Mouse (Mus musculus) E14TG2a.4 (cell line): Measurements from ENCODE around the gene Wfdc6a.

Experiments
- H3K27me3 ChIP-seq: 2 replicates; pipeline ENCODE4 v1.6.1; 2014; ENCODE audit warnings: low read length, control low read depth; ENCODE audit not compliant: insufficient read depth
- H3K36me3 ChIP-seq: 2 replicates; pipeline ENCODE4 v1.6.1; 2014; ENCODE audit warnings: low read length, control low read depth; ENCODE audit not compliant: insufficient read depth
- H3K4me1 ChIP-seq: replicated peaks from 2 replicates; pipeline ENCODE4 v1.6.1; 2014; ENCODE audit warnings: low read depth, low read length, control low read depth
- H3K4me3 ChIP-seq: replicated peaks from 2 replicates; pipeline ENCODE4 v1.5.1; 2014; ENCODE audit warnings: mild to moderate bottlenecking, low read length
- H3K9me3 ChIP-seq: 2 replicates; pipeline ENCODE4 v1.6.1; 2014; ENCODE audit warnings: low read length, control low read depth
- CTCF ChIP-seq: conservative IDR thresholded peaks from 2 replicates; pipeline ENCODE4 v1.5.1; 2014; ENCODE audit warnings: low read length
- NANOG ChIP-seq: IDR thresholded peaks from 2 replicates; pipeline ENCODE4 v1.6.1; 2014; ENCODE audit warnings: borderline replicate concordance, low read length, mixed read lengths
- POU5F1 ChIP-seq: IDR thresholded peaks from 2 replicates; pipeline ENCODE4 v1.6.1; 2014; ENCODE audit warnings: low read length, borderline replicate concordance

Wfdc6a gene

DNA sequence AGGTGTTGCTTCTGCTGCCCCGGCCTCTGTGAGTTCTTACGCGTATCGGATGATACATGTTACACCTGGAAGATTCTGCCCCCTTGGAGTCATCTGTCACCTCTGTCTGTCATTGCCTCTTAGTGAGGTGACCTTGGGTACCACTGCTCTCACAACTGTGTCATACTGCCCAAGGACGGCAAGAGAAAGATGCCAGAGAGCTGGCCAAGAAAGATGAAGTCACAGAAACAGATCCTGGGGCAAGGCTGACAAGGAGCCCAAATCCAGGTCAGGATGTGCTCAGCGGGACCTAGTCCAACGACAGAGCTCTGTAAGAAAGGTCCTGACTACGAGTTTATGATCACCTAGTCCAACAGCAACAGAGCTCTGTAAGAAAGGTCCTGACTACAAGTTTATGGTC lies 25.1 kb downstream of the Wfdc6a start:
- TF ChIP-seq NANOG: no peak
- Histone ChIP-seq H3K9me3 (no peaks in the 10 kb centered on the region), H3K27me3 (peaks cover 17% of the 10 kb centered on the region), H3K36me3 (peaks cover 9% of the 10 kb centered on the region), H3K4me1 (peaks cover 59% of the 10 kb centered on the region), H3K4me3 (no peak overlapping the region)

DNA sequence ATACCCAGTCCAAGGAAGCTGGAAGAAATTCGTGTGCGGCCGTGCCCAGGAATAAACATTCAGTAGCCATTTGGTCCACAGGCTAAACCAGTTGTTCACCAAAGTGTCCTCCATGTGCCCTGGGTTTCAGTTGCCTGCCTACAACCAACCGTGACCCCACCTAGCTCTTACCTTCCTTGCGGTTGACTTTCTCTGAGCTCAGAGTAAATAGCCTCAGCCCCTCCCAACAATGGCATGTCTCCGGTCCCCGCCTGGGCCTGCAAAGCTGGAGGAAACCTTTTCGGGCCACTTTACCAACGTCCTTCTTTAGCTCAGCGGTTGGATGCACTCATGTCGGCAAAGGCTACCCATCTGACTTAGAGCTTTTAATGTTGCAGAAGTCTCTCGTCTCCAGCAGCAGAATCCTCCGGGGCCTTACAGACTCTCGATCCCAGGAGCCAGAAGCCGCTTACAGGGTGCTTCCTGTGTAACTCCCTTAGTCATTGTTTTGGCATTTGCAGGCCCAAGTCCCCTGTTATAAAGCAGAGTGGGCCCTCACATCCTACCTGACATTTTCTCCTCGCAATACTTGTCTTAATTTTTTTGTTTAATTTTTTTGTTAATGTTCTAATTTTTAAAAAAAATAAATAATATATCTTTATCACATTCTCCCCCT lies 26.1 kb downstream of the Wfdc6a start:
- Histone ChIP-seq H3K4me3 (peak overlapping the region; percentile 39), H3K9me3 (no peaks in the 10 kb centered on the region), H3K36me3 (no peaks in the 10 kb centered on the region), H3K27me3 (peaks cover 13% of the 10 kb centered on the region), H3K4me1 (peaks cover 50% of the 10 kb centered on the region)
- TF ChIP-seq CTCF (no peak), NANOG (no peak), POU5F1 (no peak)

DNA sequence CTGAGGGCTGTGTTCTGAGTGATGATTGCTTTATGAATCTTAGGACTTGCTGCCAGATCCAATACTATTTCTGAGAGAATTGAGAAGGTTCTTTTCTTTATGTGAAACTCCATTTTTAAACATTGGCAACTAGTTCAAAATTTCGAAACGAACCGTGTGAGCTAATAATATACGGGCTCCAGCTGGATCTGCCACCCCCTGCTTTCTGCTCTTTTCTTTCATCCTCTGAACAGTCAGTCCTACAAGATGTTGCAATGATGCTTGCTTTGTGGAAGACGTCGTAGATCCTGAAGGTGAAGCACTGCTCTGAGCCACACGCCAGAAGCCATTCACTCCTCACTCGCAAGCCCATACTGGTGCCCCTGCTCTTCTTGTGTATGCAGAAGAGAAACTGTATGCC lies 26.8 kb downstream of the Wfdc6a start:
- Histone ChIP-seq H3K9me3 (no peaks in the 10 kb centered on the region), H3K27me3 (peaks cover 8% of the 10 kb centered on the region), H3K4me1 (peaks cover 43% of the 10 kb centered on the region), H3K4me3 (0 out of 2 replicates have a peak overlapping the region, but pooled peaks have one; percentile 39), H3K36me3 (no peaks in the 10 kb centered on the region)
- TF ChIP-seq POU5F1 (no peak), NANOG (no peak), CTCF (no peak)

DNA sequence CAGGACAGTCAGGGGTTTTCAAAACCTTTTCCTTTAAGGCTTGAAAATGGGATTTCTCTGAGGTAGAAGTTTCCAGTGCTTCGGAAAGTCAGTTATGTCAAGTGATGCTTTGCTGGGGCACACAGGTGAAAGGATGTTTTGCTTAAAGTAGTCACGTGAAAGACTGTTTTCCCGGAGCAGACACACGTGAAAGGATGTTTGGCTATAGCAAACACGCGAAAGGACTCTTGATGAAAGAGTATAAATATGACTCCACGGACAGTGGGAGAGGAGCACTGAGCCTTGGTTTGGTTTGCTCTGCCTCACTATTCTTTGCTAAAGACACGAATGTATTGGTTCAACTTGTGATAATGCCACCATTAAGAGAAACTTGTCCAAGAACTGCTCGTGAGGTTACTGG lies 33.7 kb downstream of the Wfdc6a start:
- Histone ChIP-seq H3K4me3 (no peak overlapping the region), H3K27me3 (peaks cover 12% of the 10 kb centered on the region), H3K9me3 (no peaks in the 10 kb centered on the region), H3K36me3 (no peaks in the 10 kb centered on the region), H3K4me1 (peaks cover 21% of the 10 kb centered on the region)
- TF ChIP-seq POU5F1 (no peak), CTCF (no peak)

DNA sequence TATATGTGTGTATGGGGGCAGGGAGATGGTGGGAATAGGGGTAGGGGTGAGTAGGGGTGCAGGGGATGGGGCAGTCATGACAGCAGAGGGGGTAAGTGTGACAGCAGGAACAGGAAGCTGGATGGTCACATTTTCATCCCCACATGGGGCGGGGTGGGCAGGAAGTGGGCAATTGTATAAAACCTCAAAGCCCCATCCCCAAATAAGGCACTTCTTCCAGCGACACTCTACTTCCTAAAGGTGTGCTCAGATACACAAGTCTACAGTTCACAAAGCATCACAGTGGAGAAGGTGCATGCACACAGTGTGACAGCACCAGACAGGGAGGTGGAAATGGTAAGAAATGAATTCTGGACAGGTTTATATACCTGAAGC lies 34.4 kb downstream of the Wfdc6a start:
- Histone ChIP-seq H3K4me3 (no peak overlapping the region), H3K9me3 (no peaks in the 10 kb centered on the region)

DNA sequence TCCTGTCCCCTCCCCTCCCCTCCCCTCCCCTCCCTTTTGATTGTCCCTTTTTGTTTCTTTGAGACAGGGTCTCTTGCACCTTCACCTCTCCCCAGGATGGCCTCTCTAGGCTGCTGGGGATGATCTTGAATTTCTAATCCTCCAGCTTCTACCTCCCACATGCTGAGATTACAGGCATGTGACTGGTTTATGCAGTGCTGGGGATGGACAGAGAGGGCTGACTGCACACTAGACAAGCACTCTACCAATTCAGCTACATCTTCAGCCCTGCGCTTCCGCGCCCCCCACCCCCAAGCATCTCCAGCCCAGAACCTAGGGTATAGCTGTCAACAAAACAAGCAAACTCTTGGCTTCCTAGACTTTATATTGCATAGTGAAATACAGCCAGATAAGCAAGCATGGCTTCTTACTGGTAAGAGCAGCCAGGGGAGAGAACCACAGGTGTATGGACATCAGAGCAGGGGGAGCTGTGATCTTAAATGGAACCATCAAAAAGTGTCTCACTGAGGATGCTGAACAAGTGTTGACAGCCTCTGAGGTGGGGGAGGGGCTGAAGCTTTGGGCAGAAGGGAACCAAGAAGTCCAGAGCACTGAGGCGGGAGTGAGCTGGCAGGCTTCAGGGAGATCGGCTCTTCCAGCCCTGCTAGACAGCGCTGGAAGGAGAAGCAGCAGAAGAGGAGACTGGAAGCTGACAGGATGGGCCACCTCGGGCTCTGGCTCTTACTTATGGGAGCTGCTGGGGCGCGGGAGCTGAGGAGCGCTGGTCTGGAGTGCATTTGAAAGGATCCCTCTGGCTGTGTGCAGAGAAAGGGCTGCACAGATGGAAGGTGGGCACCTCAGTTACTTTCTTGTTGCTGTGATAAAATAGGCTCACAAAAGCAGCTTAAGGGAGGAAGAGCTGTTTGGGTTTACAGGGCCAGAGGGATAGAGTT lies 35.0 kb downstream of the Wfdc6a start:
- peaks cover 21% of the 10 kb centered on the region for H3K4me1 ChIP-seq
- H3K4me3 ChIP-seq: no peak overlapping the region
- no peak for TF ChIP-seq POU5F1
- TF ChIP-seq NANOG: no peak
- H3K9me3 ChIP-seq: no peaks in the 10 kb centered on the region
- no peaks in the 10 kb centered on the region for H3K36me3 ChIP-seq
- peaks cover 12% of the 10 kb centered on the region for H3K27me3 ChIP-seq

More for the DNA sequence above, 34.4 kb downstream of the Wfdc6a start:
- no peaks in the 10 kb centered on the region for H3K36me3 ChIP-seq
- peaks cover 12% of the 10 kb centered on the region for H3K27me3 ChIP-seq
- TF ChIP-seq POU5F1 (no peak), NANOG (no peak), CTCF (no peak)
- peaks cover 21% of the 10 kb centered on the region for H3K4me1 ChIP-seq

DNA sequence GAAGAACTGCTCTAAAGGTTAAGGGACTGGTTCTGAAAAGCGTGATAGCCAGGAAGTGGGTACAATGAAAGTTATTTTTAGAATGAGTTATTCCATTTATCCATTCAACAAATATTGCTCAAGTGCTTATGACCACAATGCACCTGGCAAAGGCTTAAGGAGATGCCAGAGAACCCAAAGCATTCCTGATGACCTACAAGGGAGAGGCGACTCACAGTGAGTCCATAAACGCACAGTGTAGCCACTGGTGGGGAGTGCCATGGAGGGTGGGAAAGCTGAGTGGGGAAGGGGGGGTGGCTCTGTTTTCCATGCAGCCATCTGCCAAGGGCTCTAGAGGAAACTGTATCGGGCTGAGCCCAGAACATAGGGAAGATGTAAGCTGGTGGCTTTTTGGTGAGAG lies 35.9 kb downstream of the Wfdc6a start:
- Histone ChIP-seq H3K27me3 (peaks cover 15% of the 10 kb centered on the region), H3K4me3 (no peak overlapping the region), H3K9me3 (no peaks in the 10 kb centered on the region), H3K4me1 (peaks cover 25% of the 10 kb centered on the region), H3K36me3 (no peaks in the 10 kb centered on the region)
- TF ChIP-seq CTCF: no peak
- no peak for TF ChIP-seq POU5F1
- no peak for TF ChIP-seq NANOG

DNA sequence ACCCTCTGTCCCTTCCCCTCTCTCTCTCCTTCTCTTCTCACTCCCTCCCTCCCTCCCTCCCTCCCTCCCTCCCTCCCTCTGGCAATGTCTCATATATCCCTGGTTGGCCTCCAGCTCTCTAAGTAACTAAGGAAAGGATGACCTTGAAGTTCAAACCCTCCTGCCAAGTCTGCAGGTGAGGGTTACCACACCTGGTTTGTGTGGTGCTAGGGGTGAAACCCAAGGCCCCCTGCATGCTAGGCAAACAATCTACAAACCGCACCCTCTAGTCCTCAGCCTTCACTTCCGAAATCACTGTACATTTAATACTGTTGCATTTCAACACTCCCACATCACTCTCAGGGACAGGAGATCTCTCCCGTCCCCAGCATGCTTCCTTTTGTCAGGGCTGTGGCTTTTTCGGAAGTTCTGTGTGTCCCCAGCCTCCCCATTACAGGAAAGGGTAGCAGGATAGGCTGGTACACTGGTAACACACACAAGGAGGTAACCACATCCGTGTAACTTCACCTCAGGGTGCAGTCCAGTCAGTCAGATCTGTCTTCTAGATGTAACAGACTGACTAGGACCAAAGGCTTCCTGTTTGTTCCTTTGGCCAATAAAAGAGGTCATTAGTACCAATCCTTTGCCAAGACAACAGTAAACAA lies 40.7 kb downstream of the Wfdc6a start:
- Histone ChIP-seq H3K27me3 (peaks cover 8% of the 10 kb centered on the region), H3K9me3 (peaks cover 12% of the 10 kb centered on the region), H3K36me3 (no peaks in the 10 kb centered on the region), H3K4me3 (no peak overlapping the region), H3K4me1 (peaks cover 18% of the 10 kb centered on the region)
- TF ChIP-seq NANOG (no peak), CTCF (no peak), POU5F1 (no peak)
